Mouse (Mus musculus) retina, postnatal 1 day (tissue): Measurements from ENCODE around the gene C9orf72.
A peak's percentile ranks its signal among the peaks of the same experiment; 100 is the strongest.

Experiments used
- DNase-seq: peaks from one replicate; pipeline ENCODE4 v3.0.0-alpha.2; 2012

The C9orf72 gene

GRCm38 (mm10) chr4:35173551-35173950, 52.4 kb downstream of the C9orf72 start:
- no peak for DNase-seq

- DNase-seq = no peak
Observed at GRCm38 (mm10) chr4:35172471-35172870, 53.5 kb downstream of the C9orf72 start.

- no peak for DNase-seq
Observed at GRCm38 (mm10) chr4:35169571-35170125, 56.3 kb downstream of the C9orf72 start.

- no peak for DNase-seq
Observed at GRCm38 (mm10) chr4:35167855-35168254, 58.1 kb downstream of the C9orf72 start.

- no peak for DNase-seq
Observed at GRCm38 (mm10) chr4:35165947-35166346, 60.0 kb downstream of the C9orf72 start.

- no peak for DNase-seq
Observed at GRCm38 (mm10) chr4:35165275-35165674, 60.7 kb downstream of the C9orf72 start.

GRCm38 (mm10) chr4:35157815-35158214, 68.2 kb downstream of the C9orf72 start:
- no peak for DNase-seq

- DNase-seq = peak; percentile 89
Observed at GRCm38 (mm10) chr4:35156751-35157611, 69.0 kb downstream of the C9orf72 start, which contains the start of gene Mob3b. Gene Mob3b (minus strand): TSS chr4:35157484.

- peak; percentile 81 for DNase-seq
Observed at GRCm38 (mm10) chr4:35156149-35156611, 69.8 kb downstream of the C9orf72 start.

GRCm38 (mm10) chr4:35155132-35155922, 70.6 kb downstream of the C9orf72 start:
- peak; percentile 39 for DNase-seq

- no peak for DNase-seq
Observed at GRCm38 (mm10) chr4:35154051-35154450, 71.9 kb downstream of the C9orf72 start.

GRCm38 (mm10) chr4:35151756-35152155, 74.2 kb downstream of the C9orf72 start, which contains the start of gene Ifnk:
Gene Ifnk (plus strand): TSS chr4:35152056.
- no peak for DNase-seq

GRCm38 (mm10) chr4:35150706-35151105, 75.3 kb downstream of the C9orf72 start:
- no peak for DNase-seq

GRCm38 (mm10) chr4:35148326-35148725, 77.6 kb downstream of the C9orf72 start:
- DNase-seq = no peak

GRCm38 (mm10) chr4:35146597-35146996, 79.4 kb downstream of the C9orf72 start:
- no peak for DNase-seq

- DNase-seq = no peak
Observed at GRCm38 (mm10) chr4:35145726-35146125, 80.2 kb downstream of the C9orf72 start.

- no peak for DNase-seq
Observed at GRCm38 (mm10) chr4:35143472-35144102, 82.4 kb downstream of the C9orf72 start.
